Mouse (Mus musculus) midbrain, postnatal 0 days (tissue): ENCODE results near the gene Kcnip3. TPM values are rescaled to one million over a fixed set of nuclear protein-coding genes. Genes with fewer than 3 reads are reported as not detected.

Source experiments
- ATAC-seq: fragments of 200-750 bp; cut with Nextera tagmentation; 2 replicates; pipeline ENCODE4 v1.8.0; 2017; ENCODE audit warnings: moderate number of reproducible peaks, mild to moderate bottlenecking, moderate TSS enrichment, moderate library complexity; ENCODE audit not compliant: low FRiP score
- DNase-seq: peaks from one replicate; pipeline ENCODE4 v3.0.0-alpha.2; 2015; ENCODE audit warnings: low spot score
- H3K27ac ChIP-seq: fragments of 300-500 bp; sonication (generic); 2 replicates; pipeline ENCODE4 v1.5.1; 2014; ENCODE audit warnings: low read depth, mild to moderate bottlenecking, low read length, mixed read lengths
- H3K27me3 ChIP-seq: fragments of 300-500 bp; sonication (generic); 2 replicates; pipeline ENCODE4 v1.6.1; 2014; ENCODE audit warnings: low read length, control low read depth, mixed read lengths; ENCODE audit not compliant: insufficient read depth
- H3K36me3 ChIP-seq: fragments of 300-500 bp; sonication (generic); 2 replicates; pipeline ENCODE4 v1.6.1; 2014; ENCODE audit warnings: low read length, control low read depth, mixed read lengths; ENCODE audit not compliant: insufficient read depth
- H3K4me1 ChIP-seq: fragments of 300-500 bp; sonication (generic); 2 replicates; pipeline ENCODE4 v1.6.1; 2014; ENCODE audit warnings: mild to moderate bottlenecking, control low read depth, antibody characterized with exemption, low read length, mixed read lengths; ENCODE audit not compliant: insufficient read depth
- H3K4me2 ChIP-seq: fragments of 300-500 bp; sonication (generic); 2 replicates; pipeline ENCODE4 v1.6.1; 2014; ENCODE audit warnings: low read depth, mild to moderate bottlenecking, low read length, mixed read lengths; ENCODE audit not compliant: poor library complexity, severe bottlenecking
- H3K4me3 ChIP-seq: fragments of 300-500 bp; sonication (generic); 2 replicates; pipeline ENCODE4 v1.5.1; 2014; ENCODE audit warnings: low read depth, mild to moderate bottlenecking, low read length, moderate library complexity
- H3K9ac ChIP-seq: fragments of 300-500 bp; sonication (generic); replicated peaks from 2 replicates; pipeline ENCODE4 v1.6.1; 2014; ENCODE audit warnings: mild to moderate bottlenecking, low read length, moderate library complexity, mixed read lengths; ENCODE audit not compliant: poor library complexity, severe bottlenecking
- H3K9me3 ChIP-seq: fragments of 300-500 bp; sonication (generic); 2 replicates; pipeline ENCODE4 v1.6.1; 2016; ENCODE audit warnings: low read length, control low read depth
- CTCF ChIP-seq: IDR thresholded peaks from 2 replicates; pipeline ENCODE4 v1.5.1; 2016; ENCODE audit warnings: antibody characterized with exemption, mild to moderate bottlenecking
- WGBS: fragments of 180-500 bp; shearing (Covaris S2); extraction: QIAGEN DNeasy Blood & Tissue Kit; methylation state at CpG from one replicate; pipeline ENCODE4 v1.1.7; 2014; 5-methylcytosine and 5-hydroxymethylcytosine counted together
- polyA plus RNA-seq: library from polyadenylated mRNA; unstranded; fragments of >200 nt; fragmentation: Nextera tagmentation; extraction: Ambion mirVana; gene quantifications from 2 replicates; pipeline ENCODE4 v1.2.1, GENCODE M21; 2015
- total RNA-seq: library from RNA; depleted of rRNA; stranded (reverse); fragments of >200 nt; gene quantifications from 2 replicates; pipeline ENCODE4 v1.2.3, GENCODE M21; 2014

Kcnip3 gene
- total and polyA plus RNA-seq, 2 experiments from 2014 or later: 14.2 to 33.2 TPM

GRCm38 (mm10) chr2:127479210-127479609 is 42.7 kb downstream of the Kcnip3 start:
- Histone ChIP-seq H3K27me3 (peaks cover 41% of the 10 kb centered on the region), H3K9ac (no peak overlapping the region), H3K9me3 (no peaks in the 10 kb centered on the region), H3K36me3 (no peaks in the 10 kb centered on the region), H3K27ac (no peak overlapping the region), H3K4me2 (no peak overlapping the region), H3K4me1 (peaks cover 8% of the 10 kb centered on the region; the same call in 1 of the 2 replicates), H3K4me3 (no peak overlapping the region)
- no peak for ATAC-seq
- no peak for TF ChIP-seq CTCF
- DNase-seq: no peak
- 63% methylated on average over 4 of the region's 4 CpGs for WGBS

- WGBS: 66% methylated on average over 3 of the region's 3 CpGs
- no peak for DNase-seq
- H3K27ac ChIP-seq: no peak overlapping the region
- H3K36me3 ChIP-seq: no peaks in the 10 kb centered on the region
- no peak overlapping the region for H3K4me2 ChIP-seq
- H3K27me3 ChIP-seq: no peaks in the 10 kb centered on the region
- H3K9me3 ChIP-seq: no peaks in the 10 kb centered on the region
- TF ChIP-seq CTCF: no peak
- H3K4me3 ChIP-seq: no peak overlapping the region
- H3K4me1 ChIP-seq: no peaks in the 10 kb centered on the region
- no peak overlapping the region for H3K9ac ChIP-seq
- no peak for ATAC-seq
These were observed 49.6 kb downstream of the Kcnip3 start for GRCm38 (mm10) chr2:127472279-127472678.

- ATAC-seq (no peak), DNase-seq (no peak)
- Histone ChIP-seq H3K36me3 (no peaks in the 10 kb centered on the region), H3K9me3 (no peaks in the 10 kb centered on the region), H3K27me3 (no peaks in the 10 kb centered on the region), H3K4me3 (no peak overlapping the region), H3K9ac (no peak overlapping the region), H3K4me2 (no peak overlapping the region), H3K4me1 (no peaks in the 10 kb centered on the region), H3K27ac (no peak overlapping the region)
- no peak for TF ChIP-seq CTCF
- WGBS: 87% methylated on average over 8 of the region's 8 CpGs
These were observed 50.6 kb downstream of the Kcnip3 start for GRCm38 (mm10) chr2:127471281-127471680.

GRCm38 (mm10) chr2:127470661-127471060 is 51.2 kb downstream of the Kcnip3 start:
- H3K36me3 ChIP-seq: no peaks in the 10 kb centered on the region
- no peak for TF ChIP-seq CTCF
- WGBS: 93% methylated on average over 10 of the region's 10 CpGs

GRCm38 (mm10) chr2:127470183-127470582 is 51.7 kb downstream of the Kcnip3 start:
- no peaks in the 10 kb centered on the region for H3K9me3 ChIP-seq
- no peak overlapping the region for H3K4me2 ChIP-seq
- H3K36me3 ChIP-seq: no peaks in the 10 kb centered on the region
- 92% methylated on average over 5 of the region's 5 CpGs for WGBS
- no peaks in the 10 kb centered on the region for H3K27me3 ChIP-seq
- TF ChIP-seq CTCF: no peak
- ATAC-seq: no peak
- H3K27ac ChIP-seq: no peak overlapping the region
- no peaks in the 10 kb centered on the region for H3K4me1 ChIP-seq
- no peak overlapping the region for H3K9ac ChIP-seq
- no peak overlapping the region for H3K4me3 ChIP-seq
- no peak for DNase-seq

More at GRCm38 (mm10) chr2:127470661-127471060, 51.2 kb downstream of the Kcnip3 start:
- Histone ChIP-seq H3K4me3 (no peak overlapping the region), H3K27me3 (no peaks in the 10 kb centered on the region), H3K4me1 (no peaks in the 10 kb centered on the region), H3K4me2 (no peak overlapping the region), H3K9ac (no peak overlapping the region), H3K27ac (no peak overlapping the region), H3K9me3 (no peaks in the 10 kb centered on the region)
- ATAC-seq (no peak), DNase-seq (no peak)

- ATAC-seq (peak; percentile 57; the same call in 1 of the 2 replicates), DNase-seq (peak; percentile 81)
- peaks cover 5% of the 10 kb centered on the region; the same call in 1 of the 2 replicates for H3K36me3 ChIP-seq
- peak; percentile 90 for TF ChIP-seq CTCF
- no peak overlapping the region for H3K9ac ChIP-seq
- H3K4me2 ChIP-seq: no peak overlapping the region
- no peak overlapping the region for H3K27ac ChIP-seq
- H3K4me3 ChIP-seq: no peak overlapping the region
- H3K4me1 ChIP-seq: no peaks in the 10 kb centered on the region
- no peaks in the 10 kb centered on the region for H3K27me3 ChIP-seq
- 15% methylated on average over 8 of the region's 8 CpGs for WGBS
- H3K9me3 ChIP-seq: no peaks in the 10 kb centered on the region
These were observed 59.6 kb downstream of the Kcnip3 start for GRCm38 (mm10) chr2:127462314-127462713.
